Mouse (Mus musculus) olfactory bulb, adult 2 months (tissue): ENCODE measurements around the gene Clk3.

Source experiments
- CTCF ChIP-seq: fragments of 200-500 bp; IDR thresholded peaks from 2 replicates; pipeline ENCODE4 v1.5.1; 2012; ENCODE audit warnings: low read depth, mild to moderate bottlenecking, low read length, moderate library complexity; ENCODE audit not compliant: insufficient read depth
- POLR2A ChIP-seq: fragments of 200-500 bp; IDR thresholded peaks from 2 replicates; pipeline ENCODE4 v1.6.1; 2012; ENCODE audit warnings: mild to moderate bottlenecking, low read depth, low read length, moderate library complexity; ENCODE audit not compliant: insufficient read depth

GRCm38 (mm10) chr9:57723315-57723715 lies 42.3 kb downstream of the Clk3 start:
- TF ChIP-seq CTCF (no peak), POLR2A (no peak)
